Mouse (Mus musculus) megakaryocyte, adult 5-6 weeks (primary cell): ENCODE data around the gene Adamts5. TPM values are rescaled to one million over a fixed set of nuclear protein-coding genes. Genes with fewer than 3 reads are reported as not detected.

Experiments
- ATAC-seq: 2 replicates; pipeline ENCODE4 v1.8.0; 2016; ENCODE audit warnings: mild to moderate bottlenecking, inconsistent platforms; ENCODE audit not compliant: poor library complexity, severe bottlenecking
- total RNA-seq, 2 experiments: library from RNA; stranded (forward) in 1 of 2; stranded (reverse) in 1 of 2; fragments of 153-499, 151-499 nt in 1 of 2; fragments of 221-1000, 200-1000 nt in 1 of 2; gene quantifications; 2 replicates each; pipeline versions ENCODE4 v1.2.3 to v1.2.4; 2015 to 2017

The Adamts5 gene
- 0.02 and 0.14 TPM in 2 replicates for total RNA-seq (2015)
- 0.04 and 0.12 TPM in 2 replicates for total RNA-seq (2017)

DNA sequence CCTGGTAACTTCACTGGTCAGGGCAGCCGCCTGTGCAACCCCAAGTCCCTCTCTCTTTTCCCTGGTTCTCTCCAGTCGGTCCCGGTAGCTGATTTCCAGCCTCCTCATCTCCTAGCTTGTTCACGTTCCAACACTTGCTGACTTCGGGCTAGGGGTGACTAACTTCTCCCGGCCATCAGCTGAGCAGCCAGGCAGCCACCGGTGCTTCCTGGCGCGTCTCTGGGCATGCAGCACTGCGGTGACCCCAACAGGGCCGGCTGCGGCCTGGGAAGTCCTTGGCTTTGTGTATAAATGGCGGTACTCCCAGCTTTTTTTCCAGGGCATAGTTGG is at the start of gene Adamts5:
Gene Adamts5, minus strand, starts transcription at position 248 of the 330 bp plus-strand sequence.
- ATAC-seq = peak; percentile 34

DNA sequence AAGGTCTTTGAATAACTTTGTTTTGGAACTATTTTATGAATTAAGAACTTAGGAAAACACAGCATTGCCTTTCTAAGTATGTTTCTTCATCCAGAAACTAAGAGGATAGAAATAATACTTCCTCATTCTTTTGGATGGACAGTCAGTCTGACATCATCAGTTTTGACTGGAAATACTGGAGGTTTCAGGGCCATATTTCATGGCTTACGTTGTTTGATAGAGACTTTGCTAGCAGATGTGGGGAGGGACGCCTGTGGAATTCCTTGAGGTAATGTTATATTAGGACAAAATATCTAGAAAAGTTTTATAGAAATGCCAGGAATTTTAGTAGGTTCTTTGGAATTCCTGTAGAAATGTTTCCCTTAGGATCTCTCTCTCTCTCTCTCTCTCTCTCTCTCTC is 48.7 kb upstream of the Adamts5 start:
- ATAC-seq = no peak

DNA sequence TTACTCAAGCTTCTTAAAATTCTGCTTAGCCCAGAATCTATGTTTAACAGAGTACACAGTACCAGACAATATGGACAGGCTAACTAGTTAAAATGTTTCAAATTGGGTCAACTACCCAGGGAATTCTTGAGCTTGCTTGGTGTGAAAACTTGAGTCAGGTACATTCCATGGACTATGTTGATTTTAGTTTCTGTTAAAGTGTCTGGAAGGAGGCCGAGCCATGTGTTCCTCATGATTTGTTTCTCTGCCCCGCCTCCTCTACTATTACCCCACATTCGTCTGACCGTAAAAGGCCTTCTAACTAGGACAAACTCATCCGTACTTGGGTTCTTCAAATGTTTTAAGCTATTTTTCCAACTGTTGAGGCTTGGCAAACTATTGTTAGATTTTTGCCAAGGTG is 24.4 kb upstream of the Adamts5 start:
- ATAC-seq = no peak

DNA sequence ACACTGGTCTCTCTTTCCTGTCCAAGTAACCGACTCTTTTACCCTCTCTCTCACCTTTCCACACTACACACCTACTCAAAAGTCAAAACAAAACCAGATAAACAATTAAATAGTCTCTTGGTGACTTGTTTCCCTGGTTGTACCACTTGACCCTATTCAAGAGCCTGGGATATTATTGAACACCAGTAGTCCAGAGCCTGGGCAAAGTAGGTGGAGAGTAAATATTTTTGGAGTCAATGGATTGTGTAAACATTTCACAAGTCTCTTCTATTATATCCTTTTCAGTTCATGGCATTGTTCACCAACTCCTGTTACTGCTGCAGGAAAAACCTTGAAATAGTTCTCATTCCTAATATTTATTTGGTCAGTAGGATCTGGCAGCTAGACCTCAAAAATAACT is 20.8 kb upstream of the Adamts5 start:
- ATAC-seq = no peak

DNA sequence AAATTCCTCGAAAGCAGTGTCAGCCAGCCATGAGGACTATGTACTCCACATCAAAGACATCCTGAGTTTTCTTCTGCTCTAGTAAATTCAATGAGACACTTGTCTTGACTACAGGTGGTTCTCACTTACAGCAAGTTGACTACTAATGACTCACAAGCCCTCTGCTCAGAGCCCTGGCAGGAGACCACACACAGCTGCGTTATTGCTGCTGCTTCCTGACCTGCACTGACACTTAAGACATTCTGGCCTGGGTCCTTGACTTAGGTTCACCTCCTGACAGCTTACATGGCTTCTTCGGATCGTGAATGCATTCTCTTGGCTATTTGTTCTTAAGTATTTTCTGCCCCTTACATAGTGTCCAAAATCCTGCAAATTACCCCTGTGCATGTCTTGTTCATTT is 18.5 kb upstream of the Adamts5 start:
- ATAC-seq = no peak

DNA sequence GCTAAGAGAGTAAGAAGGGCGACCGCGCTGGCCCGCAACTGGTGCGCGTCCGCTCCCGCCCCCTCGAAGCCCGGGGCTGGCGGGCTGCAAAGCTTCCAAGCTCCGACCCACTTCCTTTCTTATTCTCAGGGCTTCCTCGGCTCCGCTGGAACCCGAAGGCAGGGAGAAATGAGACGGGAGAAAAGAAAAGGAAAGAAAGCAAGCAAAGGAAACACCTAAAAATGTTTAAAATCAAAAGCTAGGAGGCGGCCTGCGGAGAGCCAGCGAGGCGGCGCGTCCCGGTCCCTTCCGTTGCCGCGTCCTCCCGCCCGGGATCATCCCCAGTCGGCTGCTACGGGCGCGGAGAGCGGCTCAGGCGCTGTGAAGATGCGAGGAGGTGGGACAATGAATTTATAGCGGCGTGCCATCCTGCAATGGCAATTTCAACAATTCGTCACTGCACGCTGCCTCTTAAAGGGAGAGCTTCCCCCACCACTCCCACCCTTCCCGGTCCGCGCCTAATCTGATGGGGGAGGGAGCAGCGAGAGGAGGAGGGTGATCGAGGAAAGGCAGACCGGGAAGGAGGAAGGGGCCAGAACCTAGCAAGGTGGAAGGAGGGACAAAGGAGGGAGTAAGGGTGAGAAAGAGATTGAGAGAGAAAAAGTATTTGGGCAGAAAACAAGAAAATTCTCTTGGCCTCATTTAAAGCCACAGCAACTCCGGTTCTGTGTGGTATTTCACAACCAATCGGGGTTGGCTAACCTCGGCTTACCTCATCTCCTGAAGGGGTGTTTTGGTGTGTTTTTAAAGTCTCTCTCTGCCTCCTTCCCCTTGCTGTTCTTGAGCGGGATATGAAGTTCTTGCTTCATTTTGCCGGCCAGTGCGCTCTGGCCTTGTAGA is 687 bp downstream of the Adamts5 start:
- peak; percentile 82 for ATAC-seq

DNA sequence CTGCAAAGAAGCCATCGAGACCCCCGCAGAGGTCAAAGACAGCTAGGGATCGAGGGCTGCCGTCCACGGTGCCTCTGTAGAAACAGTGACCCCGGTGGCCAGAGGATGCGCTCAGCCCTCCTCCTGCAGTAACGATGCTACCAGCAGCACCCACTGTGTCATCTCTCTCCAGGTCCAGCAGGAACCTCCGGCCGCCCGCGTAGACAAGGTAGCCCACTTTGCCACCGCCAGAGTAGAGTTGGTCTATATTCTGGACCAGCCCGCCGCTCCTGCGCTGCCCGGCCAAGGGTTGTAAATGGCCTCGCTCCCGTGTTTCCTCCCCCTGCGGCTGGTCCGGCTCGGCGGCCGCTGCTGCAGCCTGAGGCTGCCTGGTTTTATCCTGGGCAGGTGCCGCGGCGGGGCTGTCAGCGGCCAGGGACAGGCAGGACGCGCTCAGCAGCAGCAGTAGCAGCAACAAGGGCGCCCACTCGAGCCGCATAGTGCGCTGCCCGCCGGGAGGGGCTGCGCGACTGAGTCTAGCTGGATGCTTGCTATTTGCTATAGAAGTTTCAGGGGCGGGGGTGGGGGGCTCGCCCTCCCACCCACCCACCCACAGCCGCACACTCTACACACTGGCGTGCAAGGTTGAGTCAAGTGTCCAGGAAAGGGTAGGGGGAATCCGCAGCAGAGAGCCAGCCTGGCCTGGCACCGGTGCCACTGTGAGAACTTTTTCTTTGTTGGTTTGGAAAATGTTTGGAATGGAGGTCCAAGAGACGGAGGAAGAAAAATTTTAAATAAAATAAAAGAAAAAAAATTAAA is 1.6 kb downstream of the Adamts5 start:
- no peak for ATAC-seq

DNA sequence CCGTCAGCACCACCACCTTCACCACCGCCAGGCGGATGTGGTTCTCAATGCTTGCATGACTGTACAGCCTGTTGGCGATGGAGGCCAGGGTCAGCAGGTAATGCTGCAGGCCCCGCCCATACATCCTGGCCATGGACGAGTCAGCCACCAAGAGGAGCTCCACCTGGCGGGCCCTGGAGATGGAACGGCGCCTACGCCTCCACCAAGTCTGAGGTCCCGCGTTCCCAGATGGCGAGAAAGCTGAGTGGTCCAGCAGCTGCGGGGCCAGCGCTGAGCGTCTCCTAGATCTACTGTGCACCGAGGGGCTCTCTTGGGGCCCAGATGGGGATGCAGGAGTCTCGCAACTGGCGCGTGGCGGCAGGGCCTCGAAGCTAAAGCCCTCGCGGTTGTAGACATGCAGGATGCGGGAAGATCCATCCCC is 2.3 kb downstream of the Adamts5 start:
- ATAC-seq = no peak

DNA sequence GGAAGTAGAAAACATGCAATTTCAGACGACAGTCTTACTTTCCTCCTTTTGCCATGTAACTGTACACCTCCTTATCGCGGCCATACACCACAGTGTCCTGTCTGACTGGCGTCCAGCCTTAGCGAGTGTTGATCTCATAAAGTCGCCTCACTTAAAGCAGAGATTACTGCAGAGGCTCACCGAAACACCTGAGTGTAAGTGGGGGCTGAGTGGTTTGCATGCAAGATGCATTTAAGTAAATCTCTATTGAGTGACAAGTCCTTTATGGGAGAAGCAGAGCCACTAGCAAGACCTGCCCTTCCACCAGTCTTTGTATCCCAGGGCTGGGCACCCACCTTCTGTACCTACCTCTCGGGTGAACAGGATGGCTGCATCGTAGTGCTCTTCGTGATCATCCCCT is 2.8 kb downstream of the Adamts5 start:
- ATAC-seq = no peak

DNA sequence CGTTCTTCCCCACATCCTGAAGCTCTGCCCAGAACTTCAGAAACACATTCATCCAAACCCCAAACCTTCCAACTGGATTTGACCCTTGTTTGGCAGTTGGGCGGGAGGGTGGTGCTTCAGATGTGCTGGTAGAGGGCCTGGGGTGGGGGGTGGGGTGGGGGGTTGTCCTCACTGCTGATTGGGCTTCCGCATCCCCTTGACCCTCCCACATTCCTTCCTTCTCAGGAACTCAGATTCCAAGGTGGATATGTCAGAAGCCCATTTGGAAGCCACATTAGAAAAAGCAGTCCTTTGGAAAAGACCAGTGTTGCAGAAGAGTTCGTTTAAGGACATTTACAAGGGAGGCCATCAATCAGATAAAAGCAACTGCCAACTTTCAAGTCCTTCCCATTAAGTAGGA is 3.2 kb downstream of the Adamts5 start:
- no peak for ATAC-seq

DNA sequence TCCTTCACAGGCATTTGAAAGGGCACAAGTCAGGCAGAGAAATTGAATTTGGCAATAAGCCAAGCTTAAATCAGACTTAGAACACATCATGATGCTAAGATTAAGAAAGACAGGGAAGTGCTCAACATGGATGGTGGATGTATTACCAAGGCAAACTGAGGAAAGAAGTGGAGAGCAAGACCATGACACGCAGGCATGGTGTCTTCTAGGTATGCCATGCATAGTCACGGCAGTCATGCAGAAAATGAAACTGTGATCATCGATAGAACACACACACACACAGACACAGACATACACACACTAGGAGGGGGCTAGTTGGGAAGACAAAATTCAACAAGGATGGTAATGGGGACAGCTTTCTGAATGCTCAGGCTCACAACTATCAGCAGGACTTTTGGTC is 3.8 kb downstream of the Adamts5 start:
- no peak for ATAC-seq

DNA sequence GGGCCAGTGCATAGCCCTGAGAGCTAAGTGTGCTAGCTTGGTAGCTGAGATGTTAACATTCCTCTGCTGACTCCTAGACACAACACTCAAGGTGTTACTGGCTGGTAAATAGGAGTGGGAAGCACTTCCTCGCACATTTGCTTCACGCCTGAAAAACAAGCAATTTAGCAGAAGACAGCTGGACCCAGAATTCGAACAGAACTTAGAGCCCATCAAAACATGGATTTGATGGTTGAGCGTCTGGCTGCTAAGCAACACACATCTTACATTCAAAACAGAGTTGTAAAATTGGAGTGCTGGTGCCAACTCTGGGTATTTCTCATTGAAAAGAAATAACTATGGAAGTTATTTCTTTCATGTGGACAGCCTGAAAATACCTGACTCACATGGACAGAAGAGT is 5.7 kb downstream of the Adamts5 start:
- no peak for ATAC-seq

DNA sequence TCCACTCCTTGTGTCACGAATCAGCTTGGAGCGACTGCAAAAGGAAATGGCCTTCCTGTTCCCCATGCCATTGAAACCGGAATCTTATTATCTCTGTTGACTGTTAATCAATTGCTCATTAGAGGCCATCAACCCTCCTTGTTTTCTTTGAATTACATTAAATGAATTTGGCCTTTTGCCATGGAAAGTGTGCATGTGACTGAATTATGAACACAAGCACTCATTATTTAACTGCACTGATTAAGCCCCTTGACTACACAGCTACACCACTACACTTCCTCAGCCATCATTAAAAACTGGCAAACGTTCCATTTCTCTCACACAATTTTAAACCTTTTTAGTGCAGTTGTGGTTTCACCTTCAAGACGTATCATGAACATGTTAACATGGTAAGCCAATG is 11.8 kb downstream of the Adamts5 start:
- no peak for ATAC-seq

DNA sequence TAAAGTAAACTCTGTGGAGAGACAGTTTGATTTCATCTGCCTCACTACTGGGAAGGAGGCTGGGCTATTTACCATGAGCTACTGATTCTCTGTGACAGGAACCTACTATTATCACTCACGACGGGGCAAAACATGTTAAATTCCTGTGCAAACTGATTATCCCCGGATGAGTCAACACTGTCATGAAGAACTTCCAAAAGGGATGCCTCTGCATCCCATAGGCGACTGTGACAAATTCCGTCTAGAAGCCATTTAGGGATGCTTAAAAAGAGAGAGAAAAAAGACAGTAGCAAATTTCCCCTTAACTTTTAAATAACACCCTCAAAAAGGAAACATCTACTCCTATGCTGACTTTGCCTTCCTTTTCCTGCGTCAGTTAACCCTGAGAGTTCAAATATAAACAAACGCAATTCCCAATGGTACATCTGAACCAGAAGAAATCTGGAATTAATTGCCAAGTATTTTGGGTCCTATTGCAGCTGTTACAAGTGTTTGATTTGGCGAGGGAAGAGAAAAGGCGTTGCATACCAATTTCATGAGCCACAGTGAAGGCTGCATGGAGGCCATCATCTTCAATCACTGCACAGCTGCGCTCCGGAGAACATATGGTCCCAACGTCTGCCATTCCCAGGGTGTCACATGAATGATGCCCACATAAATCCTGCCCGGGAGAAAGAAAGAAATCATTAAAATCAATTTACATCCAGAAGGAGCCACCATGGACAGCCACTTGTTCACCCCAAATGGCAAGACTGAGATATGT is 14.2 kb downstream of the Adamts5 start:
- no peak for ATAC-seq

DNA sequence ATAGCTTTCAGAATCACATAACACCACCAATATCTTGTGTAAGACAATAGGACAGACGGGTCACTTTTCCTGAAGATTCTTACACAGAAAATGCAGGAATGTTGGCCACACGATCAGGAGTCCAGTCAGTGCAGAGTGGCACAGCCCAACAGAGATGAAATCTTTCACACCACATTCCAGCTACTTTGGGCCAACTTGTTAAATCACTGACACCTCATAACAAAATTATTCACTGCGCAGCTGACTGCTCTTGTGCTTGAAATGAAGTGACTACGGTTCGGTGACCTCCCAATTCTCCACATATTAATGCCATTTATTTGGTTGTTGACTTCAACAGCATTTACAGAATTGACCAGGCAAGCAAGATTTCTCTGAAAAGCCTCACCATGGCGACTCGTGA is 22.6 kb downstream of the Adamts5 start:
- no peak for ATAC-seq

DNA sequence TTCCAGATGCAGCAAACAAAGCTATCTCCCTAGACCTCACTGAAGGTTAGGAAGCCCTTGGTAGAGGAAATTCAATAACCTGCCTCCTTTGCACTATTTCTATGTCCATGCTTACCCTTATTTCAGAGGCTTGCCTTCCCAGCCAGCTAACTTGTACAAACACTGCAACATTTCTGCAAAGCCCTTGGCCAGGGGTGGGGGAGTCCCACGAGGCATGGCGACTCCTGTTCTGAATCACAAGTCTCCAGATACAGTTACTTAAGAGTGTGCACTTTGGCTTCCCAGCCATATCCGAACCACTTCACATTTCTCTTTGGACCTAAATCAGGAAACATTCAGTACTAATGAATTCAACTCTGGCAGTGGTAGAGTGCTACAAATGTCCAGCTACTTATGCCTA is 27.5 kb downstream of the Adamts5 start:
- ATAC-seq = no peak

DNA sequence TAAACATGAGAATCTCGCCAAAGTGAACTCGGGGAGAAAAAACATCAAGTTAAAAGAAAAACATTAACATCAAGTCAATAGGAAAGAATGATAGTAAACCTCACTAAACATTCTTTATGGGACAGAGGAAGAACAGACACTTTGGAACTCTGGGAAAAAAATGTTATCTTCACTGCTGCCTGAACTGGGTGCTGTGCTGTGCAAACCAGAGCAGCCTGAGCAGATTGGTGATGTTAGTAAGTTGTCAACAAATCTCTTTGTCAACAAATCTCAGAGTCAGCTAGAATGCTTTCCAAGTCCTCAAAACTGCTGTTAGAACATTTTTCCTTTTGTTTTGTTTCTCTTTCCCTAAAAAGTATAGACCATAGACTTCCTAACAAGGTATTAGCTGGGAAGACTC is 29.7 kb downstream of the Adamts5 start:
- ATAC-seq = no peak

DNA sequence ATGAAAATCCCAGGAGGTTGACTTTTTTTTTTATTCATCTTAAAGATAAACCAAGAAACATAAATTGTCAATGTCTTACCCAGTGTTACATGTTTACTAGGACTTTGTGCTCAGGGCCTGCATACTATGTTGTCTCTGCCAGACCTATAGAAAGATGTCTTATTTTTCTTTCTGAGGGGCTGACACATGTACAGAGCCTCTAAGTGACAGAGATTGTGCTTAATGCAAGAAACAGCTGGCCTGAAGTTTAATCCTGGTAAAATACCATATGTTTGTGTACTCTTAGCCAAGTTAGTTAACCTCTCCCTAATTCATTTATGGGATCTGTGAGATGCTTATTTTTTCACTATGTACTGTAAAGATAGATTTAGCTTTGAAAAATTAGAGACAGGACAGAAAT is 30.4 kb downstream of the Adamts5 start:
- no peak for ATAC-seq

DNA sequence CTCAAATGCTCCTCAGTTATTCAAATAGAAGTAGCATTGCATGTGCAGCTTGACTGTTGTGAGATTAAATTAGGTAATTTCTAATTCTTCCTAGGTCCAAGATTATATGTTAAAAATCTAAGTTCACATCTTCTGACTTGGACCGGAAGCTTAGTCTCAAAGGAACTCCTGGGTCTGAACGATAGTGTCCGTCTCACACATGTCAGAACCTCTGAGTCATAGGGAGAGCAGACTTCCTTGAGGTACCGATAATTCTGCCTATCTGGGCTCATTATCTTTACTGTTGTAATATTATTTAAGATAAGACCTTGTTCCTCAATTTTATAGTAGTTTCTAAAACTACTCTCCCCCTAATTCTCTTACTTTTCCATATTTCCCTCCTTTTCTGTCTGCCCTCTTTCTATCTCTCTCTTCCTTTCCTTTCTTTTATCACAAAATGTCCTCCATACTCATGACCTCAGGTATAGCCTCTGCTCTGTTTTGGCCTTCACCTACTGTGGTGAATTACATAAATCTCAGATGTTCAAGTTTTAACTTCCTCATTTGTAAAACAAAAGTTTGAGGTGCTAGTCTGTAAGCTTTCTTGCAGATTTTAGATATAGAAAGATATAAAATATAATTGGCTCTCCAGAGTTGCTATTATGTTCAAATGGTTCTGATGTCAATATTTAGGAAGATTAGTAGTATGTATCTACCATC is 36.8 kb downstream of the Adamts5 start:
- no peak for ATAC-seq

DNA sequence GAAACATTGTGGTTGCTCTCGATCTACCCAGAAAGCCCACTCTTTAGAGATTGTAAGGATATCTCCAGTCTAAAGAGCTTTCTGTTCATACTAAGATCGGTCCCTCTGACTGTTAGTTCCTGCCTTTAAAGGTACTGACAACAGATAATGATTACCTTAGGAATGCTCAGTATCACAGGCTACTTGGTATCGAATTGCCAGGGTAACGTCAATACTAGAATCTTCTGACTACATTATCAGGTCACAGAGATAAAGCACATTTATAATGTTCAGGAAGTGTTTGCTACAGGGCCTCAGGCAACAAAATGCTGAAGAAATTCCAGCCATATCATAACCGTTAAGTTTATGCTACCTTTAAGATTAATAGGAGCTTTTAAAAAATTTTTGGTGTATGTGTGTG is 47.1 kb downstream of the Adamts5 start:
- ATAC-seq = no peak

DNA sequence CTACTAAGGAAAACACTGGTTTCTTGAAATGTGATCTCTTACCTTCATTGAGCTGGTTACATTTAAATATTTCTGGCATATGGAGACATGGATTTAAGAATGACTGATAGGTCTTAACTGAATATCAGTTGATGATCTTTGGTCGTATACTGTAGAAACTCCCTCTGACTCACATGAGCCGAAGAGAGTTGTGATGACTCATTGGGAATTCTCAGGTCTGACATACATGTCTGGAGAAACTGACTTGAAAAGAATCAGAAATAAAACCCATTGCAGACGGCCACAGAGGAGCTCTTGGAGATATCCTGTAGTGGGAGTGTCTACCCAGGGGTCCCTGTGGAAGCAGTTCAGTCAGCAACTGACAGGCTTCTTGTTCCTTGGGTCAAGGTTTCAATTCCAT is 74.6 kb downstream of the Adamts5 start:
- no peak for ATAC-seq
